Mouse (Mus musculus) liver, adult (tissue): ENCODE measurements around the gene Ube2j2.

Experiments used
- GATA4 ChIP-seq: IDR thresholded peaks from 2 replicates; pipeline ENCODE4 v1.6.1; 2014; ENCODE audit warnings: mild to moderate bottlenecking, low read length; ENCODE audit not compliant: insufficient replicate concordance

Ube2j2 gene

DNA sequence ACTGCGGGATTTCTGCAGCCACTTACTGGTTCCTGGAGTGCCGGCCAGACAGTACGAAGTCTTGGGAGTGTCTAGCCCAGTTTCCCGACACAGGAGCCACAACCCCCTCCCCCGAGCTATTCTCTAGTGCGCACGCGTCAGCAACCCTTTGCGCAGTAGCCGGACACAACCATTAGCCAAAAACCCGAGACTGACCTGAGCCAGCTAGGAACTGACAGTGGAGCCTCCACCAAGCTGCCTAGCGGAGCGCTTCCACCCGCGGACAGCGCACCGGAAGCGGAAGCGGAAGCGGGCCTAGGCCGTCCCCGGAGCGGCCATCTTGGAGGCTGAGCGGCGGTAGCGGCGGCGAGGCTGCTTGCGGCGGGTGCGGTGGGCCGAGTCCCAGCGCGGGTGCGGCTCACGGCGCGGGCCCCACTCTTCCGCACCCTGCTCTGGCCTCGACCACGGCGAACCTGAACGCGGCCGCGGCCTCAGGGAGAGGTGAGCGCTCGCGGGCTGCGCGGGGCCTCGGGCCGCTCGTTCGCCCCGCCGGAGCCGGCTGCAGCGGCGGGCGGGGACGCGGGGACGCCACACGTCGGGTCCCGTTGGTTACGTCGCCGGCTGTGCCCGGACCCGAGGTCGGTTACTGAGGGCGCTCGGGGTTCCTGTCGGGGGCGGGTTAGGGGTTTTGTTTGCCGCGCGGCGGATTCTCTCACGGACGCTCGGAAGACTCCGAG, at the start of gene Ube2j2:
Gene Ube2j2, plus strand, starts transcription at position 298 of the 716 bp plus-strand sequence.
- peak; percentile 75; the same call in 1 of the 2 replicates for TF ChIP-seq GATA4

DNA sequence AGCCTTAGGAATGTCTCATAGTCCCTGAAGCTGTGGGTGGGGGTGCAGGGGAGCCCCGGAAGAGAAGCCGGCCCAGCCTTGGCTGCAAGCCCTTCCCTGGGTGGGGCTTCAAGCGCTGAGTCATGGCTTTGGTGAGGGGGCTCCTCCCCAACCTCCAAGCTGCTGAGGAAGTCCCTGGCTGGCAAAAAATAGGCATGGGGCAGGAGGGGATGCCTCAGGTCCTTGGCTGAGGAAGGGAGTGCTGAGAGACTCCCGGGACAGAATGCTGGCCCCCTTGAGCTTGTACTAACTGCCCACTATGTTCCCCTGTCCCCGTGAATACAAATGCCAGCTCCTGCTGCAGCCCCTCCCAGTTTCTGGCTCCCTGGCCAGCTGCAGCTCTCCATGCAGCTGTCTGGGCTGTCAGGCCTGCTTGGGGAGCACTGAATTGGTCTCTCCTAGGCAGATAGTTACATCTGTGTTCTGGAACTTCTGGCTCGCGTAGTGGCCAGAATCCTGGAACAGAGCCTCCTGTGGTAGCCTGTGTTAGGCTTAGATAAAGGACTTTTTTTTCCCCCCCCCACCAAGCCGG, 49.2 kb upstream of the Ube2j2 start:
- TF ChIP-seq GATA4, result no peak

DNA sequence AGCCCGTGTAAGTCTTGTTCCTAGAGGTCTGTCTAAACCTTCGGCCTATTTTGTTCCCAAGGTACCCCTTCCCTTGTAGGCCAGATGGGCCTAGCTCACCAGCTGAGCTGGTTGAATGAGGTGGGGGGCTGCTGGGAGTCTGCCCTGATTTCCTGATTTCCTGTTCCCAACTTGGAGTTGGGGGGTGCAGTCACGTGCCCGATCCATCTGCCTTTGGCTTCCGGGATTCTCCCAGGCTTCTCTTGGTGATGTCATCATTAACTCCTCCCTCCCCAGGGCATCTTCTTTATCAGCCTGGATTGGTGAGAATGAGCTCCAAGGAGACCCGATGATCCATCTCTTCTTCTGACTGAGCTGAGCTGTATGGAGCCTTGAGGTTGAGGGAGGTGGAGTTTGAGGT, 48.4 kb upstream of the Ube2j2 start:
- no peak for TF ChIP-seq GATA4

DNA sequence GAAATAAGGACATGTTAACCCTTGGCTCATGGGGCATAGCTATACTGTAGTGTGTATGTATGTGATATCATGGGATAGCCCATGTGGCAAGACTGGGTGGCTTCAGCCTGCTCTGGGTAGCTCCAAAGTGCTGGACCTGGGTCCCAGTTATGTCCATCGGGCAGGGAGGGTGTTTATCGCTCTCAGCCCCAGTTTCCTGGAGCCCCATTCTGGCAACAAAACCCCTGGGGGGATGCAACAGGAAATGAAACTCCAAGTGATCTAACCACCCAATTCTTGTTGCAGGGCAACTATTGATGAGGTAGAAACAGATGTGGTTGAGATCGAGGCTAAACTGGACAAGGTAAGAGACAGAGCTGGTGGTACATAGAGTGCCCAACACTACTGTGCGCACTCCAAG, 47.8 kb upstream of the Ube2j2 start:
- no peak for TF ChIP-seq GATA4

DNA sequence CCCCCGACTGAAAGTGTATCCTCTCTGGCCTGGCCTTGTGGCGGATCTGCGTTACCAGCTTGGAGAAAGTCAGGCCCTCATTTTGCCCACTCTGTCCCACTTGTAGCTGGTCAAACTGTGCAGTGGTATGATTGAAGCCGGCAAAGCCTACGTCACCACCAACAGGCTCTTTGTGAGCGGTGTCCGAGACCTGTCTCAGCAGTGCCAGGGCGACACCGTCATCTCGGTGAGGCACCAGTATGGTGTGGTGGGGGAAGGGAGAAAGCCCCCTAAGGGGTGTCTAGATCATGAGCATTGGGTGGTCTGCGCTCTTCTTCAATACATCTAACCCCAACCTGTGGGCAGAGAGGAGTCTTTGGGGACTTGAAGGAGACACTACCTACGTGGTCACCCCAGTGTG, 47.2 kb upstream of the Ube2j2 start:
- TF ChIP-seq GATA4, result no peak

DNA sequence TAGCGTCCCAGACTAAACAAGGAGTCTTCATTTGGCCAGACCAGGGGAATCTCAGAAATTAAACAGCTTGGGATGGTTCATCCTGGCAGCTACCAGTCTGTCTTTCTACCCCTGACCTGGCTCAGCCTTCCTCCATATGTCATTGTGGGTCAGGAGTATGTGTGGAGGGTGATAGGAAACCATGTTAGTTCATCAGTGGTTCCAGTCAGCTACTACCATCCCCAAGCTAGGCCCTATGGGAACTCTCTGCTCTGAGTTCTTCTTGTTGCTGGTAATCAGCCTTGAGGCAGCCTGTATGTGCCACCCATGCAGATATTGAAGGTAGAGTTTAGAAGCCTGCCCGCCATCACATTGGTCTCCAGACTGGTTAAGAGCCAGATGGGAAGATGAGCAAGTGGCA, 45.3 kb upstream of the Ube2j2 start:
- no peak for TF ChIP-seq GATA4

DNA sequence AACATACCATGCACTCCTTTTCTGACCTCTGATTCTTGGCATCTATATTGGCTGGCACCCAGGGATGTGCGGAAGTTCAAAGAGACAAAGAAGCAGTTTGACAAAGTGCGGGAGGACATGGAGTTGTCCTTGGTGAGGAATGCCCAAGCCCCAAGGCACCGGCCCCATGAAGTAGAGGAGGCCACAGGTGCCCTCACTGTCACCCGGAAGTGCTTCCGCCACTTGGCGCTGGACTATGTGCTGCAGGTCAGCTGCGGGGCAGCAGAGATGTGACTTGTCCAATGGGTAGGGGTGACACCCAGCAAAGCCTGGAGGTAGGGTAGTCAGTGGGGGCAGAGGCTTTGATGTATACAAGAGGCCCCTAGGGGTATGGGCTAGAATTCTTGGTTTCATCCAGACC, 44.3 kb upstream of the Ube2j2 start:
- TF ChIP-seq GATA4, result no peak

DNA sequence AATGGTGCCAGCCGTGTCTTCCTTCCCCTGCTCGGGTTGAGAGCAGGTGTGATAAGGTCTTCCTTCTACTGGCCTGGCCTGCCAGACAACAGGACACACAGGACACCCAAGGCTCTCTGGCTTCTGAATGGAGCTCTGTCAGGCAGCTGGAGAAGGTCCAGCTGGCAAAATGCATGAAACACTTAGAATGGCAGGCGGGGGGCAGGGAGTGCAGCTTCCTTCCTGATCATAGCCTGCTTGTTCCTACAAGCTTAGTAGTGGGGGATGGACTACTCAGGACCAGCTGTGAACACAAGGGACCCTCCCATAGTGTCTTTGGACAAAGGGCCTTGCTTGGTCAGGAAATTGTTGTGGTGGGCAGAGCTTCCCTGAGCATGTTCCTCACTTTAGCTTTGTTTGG, 42.4 kb upstream of the Ube2j2 start:
- no peak for TF ChIP-seq GATA4

DNA sequence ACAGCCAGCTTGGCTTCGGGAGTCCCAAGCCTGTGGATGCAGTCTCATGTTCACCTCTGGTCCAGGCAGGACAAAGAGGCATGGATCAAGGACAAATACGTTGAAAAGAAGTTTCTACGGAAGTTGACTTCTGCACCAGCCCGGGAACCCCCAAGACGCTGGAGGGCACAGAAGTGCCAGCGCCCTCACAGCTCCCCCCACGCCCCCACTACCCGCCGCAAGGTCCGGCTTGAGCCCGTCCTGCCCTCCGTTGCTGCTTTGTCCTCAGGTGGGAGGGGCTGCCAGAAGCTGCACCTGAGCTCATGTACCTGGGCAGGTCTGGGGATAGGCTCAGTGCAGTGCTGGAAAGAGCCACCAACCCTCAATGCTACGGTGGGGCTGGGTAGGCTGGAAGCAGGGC, 40.4 kb upstream of the Ube2j2 start:
- TF ChIP-seq GATA4, result no peak

DNA sequence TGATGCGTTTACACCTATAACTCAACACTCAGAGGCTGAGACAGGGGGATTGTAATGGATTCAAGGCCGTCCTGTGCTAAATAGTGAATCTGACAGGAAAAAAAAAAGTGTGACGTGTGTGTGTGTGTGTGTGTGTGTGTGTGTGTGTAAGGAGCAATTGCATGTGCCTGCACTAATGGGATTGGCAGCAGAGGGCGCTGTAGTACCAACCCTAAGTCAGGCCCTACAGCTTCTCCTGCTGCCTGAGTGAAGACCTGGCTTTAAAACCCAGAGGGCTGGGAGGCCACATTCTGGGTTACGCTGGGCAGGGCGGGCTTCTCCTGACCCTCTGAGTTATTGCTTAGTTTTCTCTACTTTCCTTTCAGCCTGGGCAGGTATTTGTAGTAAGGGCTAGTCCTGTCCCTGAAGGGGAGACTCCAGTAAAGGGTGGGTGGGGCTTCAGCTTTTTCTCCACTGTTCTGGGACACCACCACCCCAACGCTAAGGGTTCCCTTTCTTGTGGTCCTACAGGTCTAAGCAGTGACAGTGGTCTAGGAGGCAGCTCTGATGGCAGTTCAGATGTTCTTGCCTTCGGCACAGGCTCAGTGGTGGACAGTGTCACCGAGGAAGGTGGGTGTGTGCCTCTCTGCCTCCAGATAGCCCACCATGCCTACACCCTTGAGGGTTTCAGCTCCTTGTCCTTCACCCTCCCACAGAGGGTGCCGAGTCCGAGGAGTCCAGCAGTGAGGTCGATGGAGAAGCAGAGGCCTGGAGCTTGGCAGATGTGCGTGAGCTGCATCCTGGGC, 39.1 kb upstream of the Ube2j2 start:
- TF ChIP-seq GATA4, result no peak

DNA sequence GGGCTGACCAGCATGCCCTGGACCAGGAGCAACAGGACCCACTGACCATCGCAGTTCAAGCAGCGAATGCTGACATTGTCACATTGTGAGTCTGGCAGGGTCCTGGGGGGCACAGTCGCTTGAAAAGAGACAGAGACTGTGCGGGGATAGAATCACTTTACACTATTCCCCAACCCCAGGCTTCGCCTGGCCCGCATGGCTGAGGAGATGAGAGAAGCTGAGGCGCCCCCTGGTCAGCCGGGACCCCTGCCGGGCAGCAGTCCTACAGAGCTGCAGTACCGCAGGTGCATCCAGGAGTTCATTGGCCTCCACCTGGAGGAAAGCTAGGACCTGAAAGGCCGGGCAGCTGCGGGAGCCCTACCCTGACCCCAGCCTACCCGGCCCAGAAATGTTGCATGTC, 38.0 kb upstream of the Ube2j2 start:
- TF ChIP-seq GATA4, result no peak

DNA sequence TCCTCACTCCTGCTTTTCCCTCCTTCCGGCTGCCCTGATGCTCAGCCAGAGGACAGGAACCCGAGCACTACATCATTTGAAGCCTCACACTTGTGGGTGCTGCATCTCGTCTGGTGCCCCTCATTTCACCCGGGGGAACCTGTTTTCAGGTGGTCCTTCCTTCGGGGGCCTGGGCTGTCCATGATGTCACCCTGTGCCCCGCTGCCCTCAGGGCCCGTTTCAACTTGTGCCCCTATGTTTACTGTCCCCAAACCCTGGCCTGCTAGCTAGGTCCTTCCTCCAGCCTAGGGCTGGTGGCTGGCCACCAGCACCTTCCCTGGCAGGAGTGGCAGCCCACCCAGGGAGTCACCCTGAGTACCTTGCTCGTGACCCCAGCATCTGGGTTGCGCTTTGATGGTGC, 37.5 kb upstream of the Ube2j2 start:
- TF ChIP-seq GATA4, result no peak

DNA sequence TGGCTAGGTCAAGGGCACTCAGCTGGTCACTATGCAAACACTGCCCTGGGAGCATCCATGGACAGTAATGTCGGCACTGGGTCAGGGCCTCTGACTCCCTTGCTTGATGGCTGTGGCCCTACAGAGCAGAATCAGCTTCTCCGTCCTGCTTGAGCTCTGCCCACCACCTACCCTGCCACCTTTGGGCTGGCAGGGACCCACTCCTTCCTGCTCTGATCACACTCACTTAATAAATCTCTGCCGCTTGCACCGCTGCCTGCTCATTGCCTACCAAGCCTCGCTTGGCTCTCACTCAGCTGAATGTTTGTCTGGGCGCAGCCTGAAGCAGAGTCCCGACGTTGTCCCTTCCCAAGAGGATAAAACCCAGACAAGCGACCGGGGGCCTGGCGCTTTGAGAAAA, 36.6 kb upstream of the Ube2j2 start:
- no peak for TF ChIP-seq GATA4

DNA sequence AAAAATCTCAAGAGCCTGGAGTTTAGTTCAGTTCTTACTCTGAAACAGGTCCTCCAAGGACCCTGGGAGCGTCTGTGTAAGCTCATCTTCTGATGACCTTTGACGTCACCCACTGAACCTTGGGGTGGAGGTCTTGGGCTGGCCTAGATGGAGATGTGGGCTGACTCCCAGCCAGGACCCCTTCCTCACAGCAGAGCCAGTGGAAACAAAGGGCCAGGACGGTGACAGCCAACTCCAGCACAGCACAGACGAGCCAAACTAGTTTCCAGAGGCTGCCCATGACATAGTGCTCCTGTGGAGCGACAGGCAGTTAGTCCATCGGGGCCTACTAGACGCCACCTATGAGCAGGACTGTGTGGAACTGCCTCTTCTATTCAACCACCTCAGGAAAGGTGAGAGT, 35.4 kb upstream of the Ube2j2 start:
- TF ChIP-seq GATA4, result no peak

DNA sequence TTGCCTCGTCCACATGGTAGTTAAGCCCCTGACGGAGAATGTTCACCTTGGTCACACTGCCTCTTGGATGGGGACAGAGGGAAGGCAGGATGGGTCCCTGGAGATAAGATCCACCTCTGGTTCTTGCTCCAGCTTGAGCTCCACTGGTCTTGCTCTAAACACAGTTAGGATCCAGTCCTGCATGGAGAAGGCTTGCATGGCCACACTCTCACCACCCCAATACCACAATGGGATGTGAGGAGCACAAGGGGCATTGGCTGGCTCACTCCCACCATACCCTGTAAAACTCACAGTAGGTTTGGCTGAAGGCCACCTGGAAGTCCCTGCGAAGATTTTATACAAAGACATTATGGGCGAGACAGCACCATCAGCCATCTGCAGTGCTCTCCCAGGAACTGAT, 34.9 kb upstream of the Ube2j2 start:
- TF ChIP-seq GATA4, result no peak

DNA sequence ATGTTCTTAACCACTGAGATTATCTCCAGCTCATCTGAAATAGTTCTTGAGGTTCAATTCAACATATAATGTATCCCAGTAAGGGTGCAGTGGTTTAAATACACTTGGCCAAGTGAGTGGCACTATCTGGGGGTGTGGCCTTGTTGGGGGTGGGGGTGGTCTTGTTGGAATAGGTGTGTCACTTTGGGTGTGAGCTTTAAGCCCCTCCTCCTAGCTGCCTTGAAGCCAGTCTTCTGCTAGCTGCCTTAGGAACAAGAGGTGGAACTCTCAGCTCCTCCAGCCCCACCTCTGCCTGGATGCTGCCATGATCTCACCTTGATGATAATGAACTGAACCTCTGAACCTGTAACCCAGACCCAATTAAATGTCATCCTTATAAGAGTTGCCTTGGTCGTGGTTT, 11.6 kb upstream of the Ube2j2 start:
- TF ChIP-seq GATA4, result no peak
